Mouse (Mus musculus) bone marrow macrophage, adult 2 months (primary cell): ENCODE results near the gene Olfr911-ps1. TPM values are rescaled to one million over a fixed set of nuclear protein-coding genes. Genes with fewer than 3 reads are reported as not detected.

ENCODE experiments used
- H3K27ac ChIP-seq: 2 replicates; pipeline ENCODE4 v1.5.1; 2012; ENCODE audit warnings: low read depth, low read length; ENCODE audit not compliant: insufficient read depth
- H3K4me1 ChIP-seq: 2 replicates; pipeline ENCODE4 v1.6.1; 2012; ENCODE audit warnings: low read length; ENCODE audit not compliant: control insufficient read depth, insufficient read depth
- H3K4me3 ChIP-seq: 2 replicates; pipeline ENCODE4 v1.5.1; 2012; ENCODE audit warnings: mild to moderate bottlenecking, low read length, moderate library complexity; ENCODE audit not compliant: insufficient read depth
- CTCF ChIP-seq: IDR thresholded peaks from 2 replicates; pipeline ENCODE4 v1.5.1; 2012; ENCODE audit warnings: low read depth, mild to moderate bottlenecking, low read length, moderate library complexity
- POLR2A ChIP-seq: IDR thresholded peaks from 2 replicates; pipeline ENCODE4 v1.6.1; 2012; ENCODE audit warnings: mild to moderate bottlenecking, low read depth, low read length, borderline replicate concordance
- polyA plus RNA-seq: library from polyadenylated mRNA; stranded (reverse); fragments of >200 nt; gene quantifications from 2 replicates; pipeline ENCODE4 v1.2.4, GENCODE M21; 2012; ENCODE audit not compliant: missing spikeins, insufficient read depth, insufficient read length

Olfr911-ps1 gene
- not detected in 2 replicates for polyA plus RNA-seq

- TF ChIP-seq CTCF (no peak), POLR2A (no peak)
- Histone ChIP-seq H3K4me3 (no peak within 1 kb of the TSS), H3K4me1 (no peaks in the 10 kb centered on the region), H3K27ac (no peak within 1 kb of the TSS)
Measured at GRCm38 (mm10) chr9:38521280-38521679, at the start of gene Olfr911-ps1. Gene Olfr911-ps1, plus strand, starts transcription at chr9:38521580.

- Histone ChIP-seq H3K4me3 (no peak within 1 kb of the TSS), H3K27ac (no peak within 1 kb of the TSS), H3K4me1 (no peaks in the 10 kb centered on the region)
- TF ChIP-seq CTCF (no peak), POLR2A (no peak)
Measured at GRCm38 (mm10) chr9:38486785-38487184, 34.6 kb upstream of the Olfr911-ps1 start, which contains the start of gene Olfr906. Gene Olfr906, plus strand, starts transcription at chr9:38487085.

- no peak within 1 kb of the TSS for H3K27ac ChIP-seq
- no peaks in the 10 kb centered on the region for H3K4me1 ChIP-seq
- TF ChIP-seq CTCF = no peak
- no peak for TF ChIP-seq POLR2A
- H3K4me3 ChIP-seq = no peak within 1 kb of the TSS
Measured at GRCm38 (mm10) chr9:38495501-38495900, 25.9 kb upstream of the Olfr911-ps1 start, which contains the start of gene Olfr907. Gene Olfr907, plus strand, starts transcription at chr9:38495801.

- H3K4me1 ChIP-seq = no peaks in the 10 kb centered on the region
- TF ChIP-seq POLR2A = no peak
- no peak for TF ChIP-seq CTCF
- no peak overlapping the region for H3K4me3 ChIP-seq
- no peak overlapping the region for H3K27ac ChIP-seq
Measured at GRCm38 (mm10) chr9:38512353-38512752, 9.0 kb upstream of the Olfr911-ps1 start.

GRCm38 (mm10) chr9:38537549-38537948 is 16.2 kb downstream of the Olfr911-ps1 start, which contains the start of gene Olfr910:
Gene Olfr910, plus strand, starts transcription at chr9:38537849.
- Histone ChIP-seq H3K27ac (no peak within 1 kb of the TSS), H3K4me3 (no peak within 1 kb of the TSS), H3K4me1 (no peaks in the 10 kb centered on the region)
- no peak for TF ChIP-seq POLR2A
- no peak for TF ChIP-seq CTCF

Other genes starting within 250 kb of the Olfr911-ps1 start
- gene Olfr896-ps1, start 230.5 kb upstream of the Olfr911-ps1 start, polyA plus RNA-seq = not detected in 2 replicates
- gene Olfr25, start 192.5 kb upstream of the Olfr911-ps1 start, polyA plus RNA-seq = not detected in 2 replicates
- gene Olfr898, start 173.2 kb upstream of the Olfr911-ps1 start, polyA plus RNA-seq = not detected in 2 replicates
- gene Olfr250, start 154.7 kb upstream of the Olfr911-ps1 start, polyA plus RNA-seq = not detected in 2 replicates
- gene Olfr251, start 144.5 kb upstream of the Olfr911-ps1 start, polyA plus RNA-seq = not detected in 2 replicates
- gene Olfr147, start 119.9 kb upstream of the Olfr911-ps1 start, polyA plus RNA-seq = not detected in 2 replicates
- gene Olfr901, start 92.1 kb upstream of the Olfr911-ps1 start, polyA plus RNA-seq = not detected in 2 replicates
- not detected in 2 replicates for gene Olfr902, start 73.9 kb upstream of the Olfr911-ps1 start, polyA plus RNA-seq
- not detected in 2 replicates for gene Olfr904, start 58.4 kb upstream of the Olfr911-ps1 start, polyA plus RNA-seq
- gene Olfr905, start 50.5 kb upstream of the Olfr911-ps1 start, polyA plus RNA-seq = 0.16 and 0.41 TPM in 2 replicates
- gene Olfr906, start 34.5 kb upstream of the Olfr911-ps1 start, polyA plus RNA-seq = not detected in 2 replicates
- not detected in 2 replicates for gene Olfr907, start 25.8 kb upstream of the Olfr911-ps1 start, polyA plus RNA-seq
- not detected in 2 replicates for gene Olfr910, start 16.3 kb downstream of the Olfr911-ps1 start, polyA plus RNA-seq
- gene Olfr912, start 58.6 kb downstream of the Olfr911-ps1 start, polyA plus RNA-seq = 0.15 TPM in 2 replicates
- gene Olfr913, start 71.2 kb downstream of the Olfr911-ps1 start, polyA plus RNA-seq = not detected in 2 replicates
- not detected in 2 replicates for gene Olfr914, start 83.5 kb downstream of the Olfr911-ps1 start, polyA plus RNA-seq
- not detected in 2 replicates for gene Olfr916, start 138.3 kb downstream of the Olfr911-ps1 start, polyA plus RNA-seq
- gene Olfr917, start 144.3 kb downstream of the Olfr911-ps1 start, polyA plus RNA-seq = not detected in 2 replicates
- gene Olfr918, start 153.0 kb downstream of the Olfr911-ps1 start, polyA plus RNA-seq = not detected in 2 replicates
- gene Olfr919, start 182.1 kb downstream of the Olfr911-ps1 start, polyA plus RNA-seq = not detected in 2 replicates
- gene Vwa5a, start 196.7 kb downstream of the Olfr911-ps1 start, polyA plus RNA-seq = 211 and 230 TPM in 2 replicates
- gene Olfr920, start 230.7 kb downstream of the Olfr911-ps1 start, polyA plus RNA-seq = 1.5 and 2.6 TPM in 2 replicates